Mouse (Mus musculus): ENCODE results near the gene Phactr1. TPM values are rescaled to one million over a fixed set of nuclear protein-coding genes. Genes with fewer than 3 reads are reported as not detected.

The Phactr1 gene
- polyA plus RNA-seq, 1 experiment: not detected

DNA sequence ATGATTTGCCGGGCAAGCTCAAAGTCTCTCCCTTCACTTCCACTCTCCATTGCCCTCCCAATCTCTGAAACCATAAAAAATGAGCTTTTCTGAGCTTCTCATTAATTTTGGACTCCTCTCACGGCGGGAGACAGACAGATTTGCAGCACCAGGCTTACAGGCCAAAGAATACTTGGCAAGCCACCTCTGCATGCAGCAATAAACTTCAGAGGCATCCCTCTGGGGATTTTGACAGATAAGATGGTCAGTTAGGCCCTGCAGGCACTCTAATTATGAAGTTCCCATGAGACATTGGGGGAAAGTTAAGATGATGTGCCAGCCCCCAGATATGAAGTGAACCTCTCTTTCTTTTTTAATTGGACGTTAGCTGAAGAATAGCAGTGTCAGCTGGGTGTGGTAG lies 300.2 kb downstream of the Phactr1 start:
- Histone ChIP-seq H3ac (ENCODE audit: control insufficient read depth, insufficient read length) (no peak overlapping the region), H3K4me3 (no peak overlapping the region), H3K27me3 (ENCODE audit: control insufficient read depth, insufficient read depth, insufficient read length) (no peaks in the 10 kb centered on the region), H3K79me2 (ENCODE audit: control insufficient read depth, insufficient read depth) (no peaks in the 10 kb centered on the region), H3K36me3 (ENCODE audit: control insufficient read depth, insufficient read depth) (no peaks in the 10 kb centered on the region), H3K4me2 (ENCODE audit: low read depth) (no peak overlapping the region)
- TF ChIP-seq E2F4 (IDR thresholded peaks at IDR 0.05; ENCODE audit: insufficient read depth) (no peak), CEBPB (IDR thresholded peaks at IDR 0.05; ENCODE audit: insufficient read depth, poor library complexity, severe bottlenecking) (no peak), USF1 (IDR thresholded peaks at IDR 0.05; ENCODE audit: low read depth) (no peak), MYOD1 (IDR thresholded peaks at IDR 0.05; ENCODE audit: control insufficient read depth in 1 of 3, insufficient read length in 2 of 3, low read depth in 2 of 3) (no peak), POLR2A (IDR thresholded peaks at IDR 0.05; ENCODE audit: insufficient read length, low read depth) (no peak), POLR2AphosphoS2 (IDR thresholded peaks at IDR 0.05; ENCODE audit: insufficient read length, low read depth) (no peak), REST (IDR thresholded peaks at IDR 0.05; ENCODE audit: insufficient read depth, insufficient read length) (no peak), MYOG (IDR thresholded peaks at IDR 0.05; ENCODE audit: control insufficient read depth in 1 of 3, insufficient read depth in 1 of 3, insufficient read length in 2 of 3, low read depth in 2 of 3) (no peak), SRF (IDR thresholded peaks at IDR 0.05; ENCODE audit: control insufficient read depth, insufficient read length, low read depth) (no peak), TCF12 (IDR thresholded peaks at IDR 0.05; ENCODE audit: insufficient read depth, poor library complexity, severe bottlenecking) (no peak), MAX (IDR thresholded peaks at IDR 0.05; ENCODE audit: low read depth) (no peak), TCF3 (IDR thresholded peaks at IDR 0.05; ENCODE audit: insufficient read length, low read depth) (no peak)

DNA sequence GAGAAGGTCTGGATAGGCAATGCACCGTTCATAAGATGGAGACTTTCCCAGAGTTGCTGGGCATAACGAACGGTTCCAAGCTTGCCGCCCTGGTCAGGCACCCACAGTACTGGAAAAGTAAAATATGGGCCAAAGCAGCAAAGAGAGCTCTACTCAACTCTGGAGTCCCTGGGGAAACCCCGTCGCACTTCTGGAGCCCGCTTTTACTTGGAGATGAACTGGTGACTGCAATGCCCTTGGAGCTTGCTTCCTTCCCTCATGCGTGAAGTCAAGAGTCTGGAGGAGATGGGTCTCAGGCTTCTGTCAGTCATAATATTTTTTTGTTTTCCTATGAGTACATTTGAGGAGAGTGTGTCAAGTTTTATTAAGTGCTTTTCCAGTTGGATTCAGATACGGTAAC lies 302.2 kb downstream of the Phactr1 start:
- no peaks in the 10 kb centered on the region for H3K36me3 ChIP-seq (ENCODE audit: control insufficient read depth, insufficient read depth)
- TF ChIP-seq MAX (IDR thresholded peaks at IDR 0.05; ENCODE audit: low read depth) (no peak), MYOG (IDR thresholded peaks at IDR 0.05; ENCODE audit: control insufficient read depth in 1 of 3, insufficient read depth in 1 of 3, insufficient read length in 2 of 3, low read depth in 2 of 3) (no peak), MYOD1 (IDR thresholded peaks at IDR 0.05; ENCODE audit: control insufficient read depth in 1 of 3, insufficient read length in 2 of 3, low read depth in 2 of 3) (no peak), TCF12 (IDR thresholded peaks at IDR 0.05; ENCODE audit: insufficient read depth, poor library complexity, severe bottlenecking) (no peak), E2F4 (IDR thresholded peaks at IDR 0.05; ENCODE audit: insufficient read depth) (no peak), POLR2A (IDR thresholded peaks at IDR 0.05; ENCODE audit: insufficient read length, low read depth) (no peak), USF1 (IDR thresholded peaks at IDR 0.05; ENCODE audit: low read depth) (no peak), REST (IDR thresholded peaks at IDR 0.05; ENCODE audit: insufficient read depth, insufficient read length) (no peak), POLR2AphosphoS2 (IDR thresholded peaks at IDR 0.05; ENCODE audit: insufficient read length, low read depth) (no peak), CEBPB (IDR thresholded peaks at IDR 0.05; ENCODE audit: insufficient read depth, poor library complexity, severe bottlenecking) (no peak), SRF (IDR thresholded peaks at IDR 0.05; ENCODE audit: control insufficient read depth, insufficient read length, low read depth) (no peak), TCF3 (IDR thresholded peaks at IDR 0.05; ENCODE audit: insufficient read length, low read depth) (no peak)

DNA sequence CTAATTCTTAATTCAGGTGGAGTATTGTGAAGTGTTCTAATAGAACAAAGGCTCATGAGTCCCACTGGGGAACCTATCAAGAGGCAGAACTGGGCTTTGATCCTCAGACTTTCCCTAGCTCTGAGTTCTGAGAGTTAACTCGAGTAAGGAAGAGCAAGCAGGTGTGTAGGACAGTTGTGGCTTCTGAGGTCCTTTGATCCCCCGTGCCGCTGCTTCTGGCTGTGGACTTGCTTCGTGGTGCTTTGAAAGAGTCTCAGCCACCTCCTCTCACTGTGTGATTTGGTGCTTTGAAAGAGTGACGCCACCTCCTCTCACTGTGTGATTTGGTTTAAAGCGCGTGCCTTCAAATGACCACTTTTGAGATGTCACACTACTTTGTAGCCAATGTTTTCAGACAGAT lies 305.4 kb downstream of the Phactr1 start:
- TF ChIP-seq POLR2A (IDR thresholded peaks at IDR 0.05; ENCODE audit: insufficient read length, low read depth): no peak
- no peak for TF ChIP-seq MYOG (IDR thresholded peaks at IDR 0.05; ENCODE audit: control insufficient read depth in 1 of 3, insufficient read depth in 1 of 3, insufficient read length in 2 of 3, low read depth in 2 of 3)
- TF ChIP-seq MAX (IDR thresholded peaks at IDR 0.05; ENCODE audit: low read depth): no peak
- TF ChIP-seq TCF3 (IDR thresholded peaks at IDR 0.05; ENCODE audit: insufficient read length, low read depth): no peak
- no peak for TF ChIP-seq CEBPB (IDR thresholded peaks at IDR 0.05; ENCODE audit: insufficient read depth, poor library complexity, severe bottlenecking)
- no peak for TF ChIP-seq REST (IDR thresholded peaks at IDR 0.05; ENCODE audit: insufficient read depth, insufficient read length)
- TF ChIP-seq POLR2AphosphoS2 (IDR thresholded peaks at IDR 0.05; ENCODE audit: insufficient read length, low read depth): no peak
- no peak for TF ChIP-seq SRF (IDR thresholded peaks at IDR 0.05; ENCODE audit: control insufficient read depth, insufficient read length, low read depth)
- TF ChIP-seq E2F4 (IDR thresholded peaks at IDR 0.05; ENCODE audit: insufficient read depth): no peak
- no peak for TF ChIP-seq TCF12 (IDR thresholded peaks at IDR 0.05; ENCODE audit: insufficient read depth, poor library complexity, severe bottlenecking)
- TF ChIP-seq MYOD1 (IDR thresholded peaks at IDR 0.05; ENCODE audit: control insufficient read depth in 1 of 3, insufficient read length in 2 of 3, low read depth in 2 of 3): no peak
- no peak for TF ChIP-seq USF1 (IDR thresholded peaks at IDR 0.05; ENCODE audit: low read depth)
- Histone ChIP-seq H3K36me3 (ENCODE audit: control insufficient read depth, insufficient read depth) (no peaks in the 10 kb centered on the region), H3K4me2 (ENCODE audit: low read depth) (no peak overlapping the region), H3K79me2 (ENCODE audit: control insufficient read depth, insufficient read depth) (no peaks in the 10 kb centered on the region), H3K4me3 (no peak overlapping the region), H3ac (ENCODE audit: control insufficient read depth, insufficient read length) (no peak overlapping the region), H3K27me3 (ENCODE audit: control insufficient read depth, insufficient read depth, insufficient read length) (no peaks in the 10 kb centered on the region)

More for the DNA sequence above, 302.2 kb downstream of the Phactr1 start:
- Histone ChIP-seq H3K4me2 (ENCODE audit: low read depth) (no peak overlapping the region), H3ac (ENCODE audit: control insufficient read depth, insufficient read length) (no peak overlapping the region), H3K4me3 (no peak overlapping the region), H3K27me3 (ENCODE audit: control insufficient read depth, insufficient read depth, insufficient read length) (no peaks in the 10 kb centered on the region), H3K79me2 (ENCODE audit: control insufficient read depth, insufficient read depth) (no peaks in the 10 kb centered on the region)

DNA sequence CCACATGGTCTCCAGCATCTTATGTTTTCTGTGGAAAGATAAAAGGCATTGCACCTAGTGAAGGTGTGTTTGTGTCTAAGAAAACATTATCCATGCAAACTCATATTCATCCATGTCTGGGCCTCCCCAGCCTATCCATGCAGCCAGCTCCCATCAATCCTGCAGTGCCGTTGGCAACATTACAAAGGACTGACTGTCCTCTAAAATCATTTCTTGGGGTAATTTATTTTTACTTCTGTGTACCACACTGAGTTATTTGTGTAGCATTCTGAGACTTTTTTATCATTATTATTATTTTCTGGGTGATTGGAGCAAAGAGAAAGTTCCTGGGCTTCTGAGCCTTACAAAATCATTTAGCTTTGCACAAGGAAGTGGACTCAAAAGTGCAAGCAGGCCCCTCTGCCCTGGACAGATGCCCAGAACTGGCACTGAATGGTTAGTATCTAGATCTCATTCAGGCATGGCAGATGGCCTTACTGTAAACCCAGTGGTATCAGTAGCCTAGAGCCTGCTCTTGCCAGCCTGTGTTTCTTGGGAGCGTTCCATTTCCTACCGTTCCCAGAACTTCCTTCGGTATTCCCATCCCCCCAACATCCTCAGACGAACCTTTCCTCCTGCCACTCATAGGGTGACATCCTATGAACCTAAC lies 307.6 kb downstream of the Phactr1 start:
- no peak overlapping the region for H3K4me2 ChIP-seq (ENCODE audit: low read depth)
- no peaks in the 10 kb centered on the region for H3K27me3 ChIP-seq (ENCODE audit: control insufficient read depth, insufficient read depth, insufficient read length)
- TF ChIP-seq MYOG (IDR thresholded peaks at IDR 0.05; ENCODE audit: control insufficient read depth in 1 of 3, insufficient read depth in 1 of 3, insufficient read length in 2 of 3, low read depth in 2 of 3) (no peak), USF1 (IDR thresholded peaks at IDR 0.05; ENCODE audit: low read depth) (no peak), REST (IDR thresholded peaks at IDR 0.05; ENCODE audit: insufficient read depth, insufficient read length) (no peak), MYOD1 (IDR thresholded peaks at IDR 0.05; ENCODE audit: control insufficient read depth in 1 of 3, insufficient read length in 2 of 3, low read depth in 2 of 3) (no peak), SRF (IDR thresholded peaks at IDR 0.05; ENCODE audit: control insufficient read depth, insufficient read length, low read depth) (no peak), MAX (IDR thresholded peaks at IDR 0.05; ENCODE audit: low read depth) (no peak), TCF3 (IDR thresholded peaks at IDR 0.05; ENCODE audit: insufficient read length, low read depth) (no peak), POLR2AphosphoS2 (IDR thresholded peaks at IDR 0.05; ENCODE audit: insufficient read length, low read depth) (no peak), TCF12 (IDR thresholded peaks at IDR 0.05; ENCODE audit: insufficient read depth, poor library complexity, severe bottlenecking) (no peak), E2F4 (IDR thresholded peaks at IDR 0.05; ENCODE audit: insufficient read depth) (no peak), CEBPB (IDR thresholded peaks at IDR 0.05; ENCODE audit: insufficient read depth, poor library complexity, severe bottlenecking) (no peak), POLR2A (IDR thresholded peaks at IDR 0.05; ENCODE audit: insufficient read length, low read depth) (no peak)
- no peaks in the 10 kb centered on the region for H3K36me3 ChIP-seq (ENCODE audit: control insufficient read depth, insufficient read depth)
- H3ac ChIP-seq (ENCODE audit: control insufficient read depth, insufficient read length): no peak overlapping the region
- no peaks in the 10 kb centered on the region for H3K79me2 ChIP-seq (ENCODE audit: control insufficient read depth, insufficient read depth)
- H3K4me3 ChIP-seq: no peak overlapping the region
